Mouse (Mus musculus): Measurements from ENCODE around the gene Gm28035. TPM values are rescaled to one million over a fixed set of nuclear protein-coding genes. Genes with fewer than 3 reads are reported as not detected.

Gm28035 gene
- polyA plus RNA-seq, 1 experiment from 2014 or later, result 0.25 TPM

- ATAC-seq (ENCODE audit: low FRiP score, low TSS enrichment) (no peak), DNase-seq (peak; percentile 12)
- H3K9ac ChIP-seq (replicated peaks; ENCODE audit: low read length), result no peak overlapping the region
- no peak overlapping the region for H3K27ac ChIP-seq (replicated peaks; ENCODE audit: low read depth, low read length)
- WGBS, result 82% methylated on average over 3 of the region's 3 CpGs
- H3K4me2 ChIP-seq (ENCODE audit: low read length), result no peak overlapping the region
- H3K27me3 ChIP-seq (ENCODE audit: control insufficient read depth, insufficient read depth, low read length), result no peaks in the 10 kb centered on the region
- H3K36me3 ChIP-seq (ENCODE audit: control insufficient read depth, insufficient read depth, low read length), result peaks cover 72% of the 10 kb centered on the region
- H3K4me1 ChIP-seq (ENCODE audit: control insufficient read depth, insufficient read depth, low read length), result no peaks in the 10 kb centered on the region
- H3K9me3 ChIP-seq (ENCODE audit: control insufficient read depth, low read length), result no peaks in the 10 kb centered on the region
- H3K4me3 ChIP-seq (replicated peaks; ENCODE audit: low read depth, low read length), result no peak overlapping the region
Measured at GRCm38 (mm10) chr2:30299525-30299924, 59.2 kb downstream of the Gm28035 start.

- no peaks in the 10 kb centered on the region for H3K4me1 ChIP-seq (ENCODE audit: control insufficient read depth, insufficient read depth, low read length)
- H3K9ac ChIP-seq (replicated peaks; ENCODE audit: low read length), result no peak overlapping the region
- H3K36me3 ChIP-seq (ENCODE audit: control insufficient read depth, insufficient read depth, low read length), result peaks cover 76% of the 10 kb centered on the region
- no peak overlapping the region for H3K27ac ChIP-seq (replicated peaks; ENCODE audit: low read depth, low read length)
- no peak overlapping the region for H3K4me3 ChIP-seq (replicated peaks; ENCODE audit: low read depth, low read length)
- 94% methylated on average over 5 of the region's 5 CpGs for WGBS
- ATAC-seq (ENCODE audit: low FRiP score, low TSS enrichment) (no peak), DNase-seq (no peak)
- no peak overlapping the region for H3K4me2 ChIP-seq (ENCODE audit: low read length)
- H3K27me3 ChIP-seq (ENCODE audit: control insufficient read depth, insufficient read depth, low read length), result no peaks in the 10 kb centered on the region
- no peaks in the 10 kb centered on the region for H3K9me3 ChIP-seq (ENCODE audit: control insufficient read depth, low read length)
Measured at GRCm38 (mm10) chr2:30299966-30300365, 59.6 kb downstream of the Gm28035 start.

DNA sequence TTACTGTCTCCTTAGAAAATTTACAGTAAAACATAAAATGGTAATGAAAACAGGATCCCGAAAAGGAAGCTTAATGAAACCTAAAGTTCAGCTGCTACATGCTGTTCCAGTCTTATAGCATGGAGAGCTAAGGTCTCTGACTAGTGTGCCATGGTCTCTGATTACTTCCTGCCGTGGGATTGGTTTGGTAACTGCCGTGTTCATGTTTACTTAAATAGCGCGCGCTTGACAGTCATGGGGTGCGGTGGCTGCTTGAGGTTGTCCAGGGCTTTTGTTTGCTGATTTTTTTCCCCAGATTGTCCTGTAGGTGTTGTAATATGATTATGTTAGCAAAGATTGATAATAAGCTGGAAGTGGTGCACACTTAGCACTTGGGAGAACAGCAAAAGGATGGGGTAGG, 65.7 kb downstream of the Gm28035 start:
- Histone ChIP-seq H3K9ac (replicated peaks; ENCODE audit: low read length) (no peak overlapping the region), H3K27ac (replicated peaks; ENCODE audit: low read depth, low read length) (no peak overlapping the region), H3K4me2 (ENCODE audit: low read length) (no peak overlapping the region), H3K9me3 (ENCODE audit: control insufficient read depth, low read length) (no peaks in the 10 kb centered on the region), H3K36me3 (ENCODE audit: control insufficient read depth, insufficient read depth, low read length) (peaks cover 98% of the 10 kb centered on the region), H3K4me3 (replicated peaks; ENCODE audit: low read depth, low read length) (no peak overlapping the region), H3K27me3 (ENCODE audit: control insufficient read depth, insufficient read depth, low read length) (no peaks in the 10 kb centered on the region), H3K4me1 (ENCODE audit: control insufficient read depth, insufficient read depth, low read length) (no peaks in the 10 kb centered on the region)
- 97% methylated on average over 7 of the region's 7 CpGs for WGBS
- ATAC-seq (ENCODE audit: low FRiP score, low TSS enrichment) (no peak), DNase-seq (no peak)

DNA sequence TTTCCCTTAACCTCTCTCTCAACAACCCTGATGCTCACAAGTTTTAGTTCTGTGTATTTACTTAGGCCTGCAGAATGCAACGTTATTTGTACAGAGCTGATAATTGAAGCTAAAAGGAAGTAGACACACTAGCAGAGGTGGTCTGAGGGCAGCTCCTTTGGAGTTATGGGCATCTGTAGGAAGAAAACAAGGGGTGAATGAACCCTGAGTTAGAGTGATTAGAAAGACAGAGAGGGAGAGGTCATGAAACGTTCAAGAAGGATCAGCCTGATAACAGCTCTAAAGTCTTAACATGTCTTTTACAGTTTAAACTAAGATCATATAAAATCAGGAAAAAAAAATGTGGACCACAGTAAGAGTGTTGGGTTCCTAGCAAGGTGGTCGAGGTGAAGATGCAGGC, 69.0 kb downstream of the Gm28035 start:
- Histone ChIP-seq H3K27me3 (ENCODE audit: control insufficient read depth, insufficient read depth, low read length) (no peaks in the 10 kb centered on the region), H3K27ac (replicated peaks; ENCODE audit: low read depth, low read length) (no peak overlapping the region), H3K4me1 (ENCODE audit: control insufficient read depth, insufficient read depth, low read length) (no peaks in the 10 kb centered on the region), H3K9ac (replicated peaks; ENCODE audit: low read length) (no peak overlapping the region), H3K4me2 (ENCODE audit: low read length) (no peak overlapping the region), H3K9me3 (ENCODE audit: control insufficient read depth, low read length) (no peaks in the 10 kb centered on the region), H3K36me3 (ENCODE audit: control insufficient read depth, insufficient read depth, low read length) (peaks cover 98% of the 10 kb centered on the region), H3K4me3 (replicated peaks; ENCODE audit: low read depth, low read length) (no peak overlapping the region)
- WGBS, result 96% methylated on average over 3 of the region's 3 CpGs
- no peak for ATAC-seq (ENCODE audit: low FRiP score, low TSS enrichment)
- no peak for DNase-seq

DNA sequence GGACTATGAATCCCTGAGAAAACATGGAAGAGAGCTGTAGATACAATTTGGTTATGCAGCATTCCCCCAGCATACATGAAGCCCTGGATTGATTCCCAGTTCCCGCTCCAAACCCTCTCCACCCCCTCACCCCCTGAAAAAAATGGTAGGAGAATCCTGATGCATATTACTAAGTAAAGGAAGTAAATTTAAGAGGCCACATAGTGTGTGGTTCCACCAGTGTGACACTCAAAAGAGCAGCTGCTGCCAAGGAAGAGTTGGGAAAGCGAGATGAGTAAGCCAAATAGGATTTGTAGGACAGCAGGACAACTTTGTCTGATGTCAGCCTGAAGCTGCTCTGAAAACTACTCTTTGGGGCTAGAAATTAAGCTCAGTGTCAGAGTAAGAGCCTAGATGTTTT, 71.1 kb downstream of the Gm28035 start:
- peaks cover 98% of the 10 kb centered on the region for H3K36me3 ChIP-seq (ENCODE audit: control insufficient read depth, insufficient read depth, low read length)

GRCm38 (mm10) chr2:30316136-30316535, 75.8 kb downstream of the Gm28035 start:
- DNase-seq, result no peak
- no peaks in the 10 kb centered on the region for H3K9me3 ChIP-seq (ENCODE audit: control insufficient read depth, low read length)
- ATAC-seq (ENCODE audit: low FRiP score, low TSS enrichment), result no peak

More for the DNA sequence above, 71.1 kb downstream of the Gm28035 start:
- Histone ChIP-seq H3K27me3 (ENCODE audit: control insufficient read depth, insufficient read depth, low read length) (no peaks in the 10 kb centered on the region), H3K9me3 (ENCODE audit: control insufficient read depth, low read length) (no peaks in the 10 kb centered on the region), H3K9ac (replicated peaks; ENCODE audit: low read length) (no peak overlapping the region), H3K27ac (replicated peaks; ENCODE audit: low read depth, low read length) (no peak overlapping the region), H3K4me3 (replicated peaks; ENCODE audit: low read depth, low read length) (no peak overlapping the region), H3K4me1 (ENCODE audit: control insufficient read depth, insufficient read depth, low read length) (no peaks in the 10 kb centered on the region), H3K4me2 (ENCODE audit: low read length) (no peak overlapping the region)
- ATAC-seq (ENCODE audit: low FRiP score, low TSS enrichment), result no peak
- 99% methylated on average over 2 of the region's 2 CpGs for WGBS
- no peak for DNase-seq

DNA sequence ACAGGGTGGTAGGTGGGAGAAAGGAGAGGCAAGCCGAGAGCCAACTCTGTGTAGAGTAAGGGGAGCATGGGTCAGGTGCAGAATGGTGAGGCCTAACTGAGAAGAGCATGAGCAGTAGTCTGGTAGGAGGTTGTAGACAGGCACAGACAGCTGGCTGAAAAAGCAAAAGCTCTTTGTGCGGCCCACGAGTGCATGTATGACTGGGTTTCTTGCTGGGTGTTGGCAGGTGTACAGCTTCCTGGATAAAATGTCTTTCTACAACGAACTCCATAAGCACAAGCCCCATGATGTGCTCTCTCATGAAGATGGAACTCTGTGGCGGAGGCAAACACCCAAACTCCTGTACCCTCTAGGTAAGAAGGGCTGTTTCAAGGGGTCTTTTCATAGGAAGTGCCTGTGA, 76.6 kb downstream of the Gm28035 start:
- H3K4me2 ChIP-seq (ENCODE audit: low read length), result no peak overlapping the region
- WGBS, result 96% methylated on average over 5 of the region's 5 CpGs

More at GRCm38 (mm10) chr2:30316136-30316535, 75.8 kb downstream of the Gm28035 start:
- no peaks in the 10 kb centered on the region for H3K27me3 ChIP-seq (ENCODE audit: control insufficient read depth, insufficient read depth, low read length)
- H3K27ac ChIP-seq (replicated peaks; ENCODE audit: low read depth, low read length), result no peak overlapping the region
- H3K4me2 ChIP-seq (ENCODE audit: low read length), result no peak overlapping the region
- no peak overlapping the region for H3K4me3 ChIP-seq (replicated peaks; ENCODE audit: low read depth, low read length)
- H3K36me3 ChIP-seq (ENCODE audit: control insufficient read depth, insufficient read depth, low read length), result peaks cover 92% of the 10 kb centered on the region
- H3K9ac ChIP-seq (replicated peaks; ENCODE audit: low read length), result no peak overlapping the region
- WGBS, result 94% methylated on average over 4 of the region's 4 CpGs
- no peaks in the 10 kb centered on the region for H3K4me1 ChIP-seq (ENCODE audit: control insufficient read depth, insufficient read depth, low read length)

DNA sequence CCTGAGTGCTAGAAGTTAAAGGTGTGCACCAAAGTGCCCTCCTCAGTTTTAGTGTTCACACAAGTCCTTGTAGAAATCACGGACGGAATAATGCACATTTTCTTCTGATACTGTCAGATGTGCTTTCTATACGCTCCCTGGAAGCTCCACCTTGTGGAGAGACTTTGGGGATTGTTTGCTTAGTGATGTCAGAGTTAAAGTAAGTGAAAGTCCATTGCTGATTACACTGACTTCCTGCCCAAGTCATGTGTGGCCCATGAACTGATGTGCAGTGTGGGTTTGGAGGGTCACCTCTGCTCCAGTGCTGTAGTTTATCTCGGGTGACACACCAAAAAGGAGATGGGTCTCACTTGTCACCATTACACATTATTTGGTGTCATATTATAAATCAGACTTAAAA, 78.9 kb downstream of the Gm28035 start:
- no peak overlapping the region for H3K4me3 ChIP-seq (replicated peaks; ENCODE audit: low read depth, low read length)
- no peaks in the 10 kb centered on the region for H3K9me3 ChIP-seq (ENCODE audit: control insufficient read depth, low read length)
- DNase-seq (no peak), ATAC-seq (ENCODE audit: low FRiP score, low TSS enrichment) (no peak)
- H3K4me2 ChIP-seq (ENCODE audit: low read length), result no peak overlapping the region
- WGBS, result 94% methylated on average over 4 of the region's 4 CpGs
- no peak overlapping the region for H3K9ac ChIP-seq (replicated peaks; ENCODE audit: low read length)
- H3K27me3 ChIP-seq (ENCODE audit: control insufficient read depth, insufficient read depth, low read length), result no peaks in the 10 kb centered on the region
- H3K4me1 ChIP-seq (ENCODE audit: control insufficient read depth, insufficient read depth, low read length), result no peaks in the 10 kb centered on the region
- H3K36me3 ChIP-seq (ENCODE audit: control insufficient read depth, insufficient read depth, low read length), result peaks cover 93% of the 10 kb centered on the region
- no peak overlapping the region for H3K27ac ChIP-seq (replicated peaks; ENCODE audit: low read depth, low read length)

More for the DNA sequence above, 76.6 kb downstream of the Gm28035 start:
- no peak overlapping the region for H3K9ac ChIP-seq (replicated peaks; ENCODE audit: low read length)
- no peak overlapping the region for H3K4me3 ChIP-seq (replicated peaks; ENCODE audit: low read depth, low read length)
- peaks cover 93% of the 10 kb centered on the region for H3K36me3 ChIP-seq (ENCODE audit: control insufficient read depth, insufficient read depth, low read length)
- no peaks in the 10 kb centered on the region for H3K4me1 ChIP-seq (ENCODE audit: control insufficient read depth, insufficient read depth, low read length)
- H3K9me3 ChIP-seq (ENCODE audit: control insufficient read depth, low read length), result no peaks in the 10 kb centered on the region
- H3K27me3 ChIP-seq (ENCODE audit: control insufficient read depth, insufficient read depth, low read length), result no peaks in the 10 kb centered on the region
- DNase-seq (no peak), ATAC-seq (ENCODE audit: low FRiP score, low TSS enrichment) (no peak)
- H3K27ac ChIP-seq (replicated peaks; ENCODE audit: low read depth, low read length), result no peak overlapping the region

DNA sequence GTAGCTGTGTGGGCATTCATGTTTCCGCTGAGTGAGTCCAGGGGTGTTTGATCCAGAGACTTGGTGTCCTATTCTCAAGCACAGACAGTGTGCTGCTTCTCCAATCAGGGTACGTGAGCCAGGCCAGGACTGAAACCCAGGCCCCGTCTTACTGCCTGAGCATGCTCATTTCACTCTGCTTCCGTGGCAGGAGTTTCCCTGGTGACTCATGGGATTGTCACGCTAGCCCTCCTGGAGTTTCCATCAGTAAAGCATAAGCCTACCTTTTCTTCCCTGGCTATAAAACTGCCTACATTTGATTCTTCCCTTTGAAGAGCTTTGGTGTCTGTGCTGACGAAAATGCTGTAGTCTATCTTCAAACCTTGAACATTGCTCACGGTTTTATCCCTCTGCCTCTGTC, 82.7 kb downstream of the Gm28035 start:
- no peaks in the 10 kb centered on the region for H3K27me3 ChIP-seq (ENCODE audit: control insufficient read depth, insufficient read depth, low read length)
- no peak overlapping the region for H3K4me3 ChIP-seq (replicated peaks; ENCODE audit: low read depth, low read length)
- ATAC-seq (ENCODE audit: low FRiP score, low TSS enrichment) (no peak), DNase-seq (no peak)
- H3K36me3 ChIP-seq (ENCODE audit: control insufficient read depth, insufficient read depth, low read length), result peaks cover 93% of the 10 kb centered on the region
- H3K9me3 ChIP-seq (ENCODE audit: control insufficient read depth, low read length), result no peaks in the 10 kb centered on the region
- WGBS, result 83% methylated on average over 7 of the region's 7 CpGs
- no peaks in the 10 kb centered on the region for H3K4me1 ChIP-seq (ENCODE audit: control insufficient read depth, insufficient read depth, low read length)
- no peak overlapping the region for H3K9ac ChIP-seq (replicated peaks; ENCODE audit: low read length)
- H3K27ac ChIP-seq (replicated peaks; ENCODE audit: low read depth, low read length), result no peak overlapping the region
- no peak overlapping the region for H3K4me2 ChIP-seq (ENCODE audit: low read length)

Measured in midbrain, embryonic 14.5 days (tissue).